Mouse (Mus musculus) C2C12 (cell line): Measurements from ENCODE around the gene Tubb1. TPM values are rescaled to one million over a fixed set of nuclear protein-coding genes. Genes with fewer than 3 reads are reported as not detected.

Source experiments
- H3K27me3 ChIP-seq: one replicate; pipeline ENCODE4 v1.6.1; 2011; ENCODE audit not compliant: control insufficient read depth, insufficient read depth, insufficient read length
- H3K36me3 ChIP-seq: one replicate; pipeline ENCODE4 v1.6.1; 2011; ENCODE audit not compliant: control insufficient read depth, insufficient read depth
- H3K4me3 ChIP-seq: one replicate; pipeline ENCODE4 v1.5.1; 2011; ENCODE audit warnings: mild to moderate bottlenecking, control low read depth; ENCODE audit not compliant: poor library complexity, insufficient read depth, severe bottlenecking
- H3K79me2 ChIP-seq: one replicate; pipeline ENCODE4 v1.6.1; 2011; ENCODE audit not compliant: control insufficient read depth, insufficient read depth
- H3K79me3 ChIP-seq: one replicate; pipeline ENCODE4 v1.6.1; 2011; ENCODE audit warnings: low read depth, control low read depth
- H3ac ChIP-seq: one replicate; pipeline ENCODE3; 2011; ENCODE audit warnings: low read depth; ENCODE audit not compliant: control insufficient read depth, insufficient read length
- CEBPB ChIP-seq: IDR thresholded peaks from one replicate; pipeline ENCODE4 v1.6.1; 2011; ENCODE audit warnings: low read depth, mild to moderate bottlenecking, control low read depth, moderate library complexity
- CTCF ChIP-seq: IDR thresholded peaks from one replicate; pipeline ENCODE4 v1.5.1; 2011; ENCODE audit not compliant: control insufficient read depth, insufficient read depth, insufficient read length
- FOSL1 ChIP-seq: IDR thresholded peaks from one replicate; pipeline ENCODE4 v1.8.0; 2011; ENCODE audit warnings: mild to moderate bottlenecking, low read length; ENCODE audit not compliant: poor library complexity, insufficient read depth, severe bottlenecking
- MAX ChIP-seq: IDR thresholded peaks from one replicate; pipeline ENCODE4 v1.6.1; 2011; ENCODE audit warnings: mild to moderate bottlenecking, control low read depth
- MYOD1 ChIP-seq: IDR thresholded peaks from one replicate; pipeline ENCODE4 v1.6.1; 2011; ENCODE audit warnings: low read depth; ENCODE audit not compliant: control insufficient read depth, insufficient read length
- MYOG ChIP-seq: IDR thresholded peaks from one replicate; pipeline ENCODE4 v1.6.1; 2011; ENCODE audit not compliant: control insufficient read depth, insufficient read length; ENCODE audit errors: extremely low read depth
- USF1 ChIP-seq: IDR thresholded peaks from one replicate; pipeline ENCODE4 v1.6.1; 2011; ENCODE audit warnings: low read depth, mild to moderate bottlenecking, control low read depth, moderate library complexity
- polyA plus RNA-seq: library from polyadenylated mRNA; unstranded; fragments of >200 nt; fragmentation: generic; extraction: Trizol; gene quantifications from one replicate; pipeline ENCODE4 v1.2.1, GENCODE M21; 2012; ENCODE audit warnings: missing spikeins

Tubb1 gene
- polyA plus RNA-seq, 1 experiment = not detected

DNA sequence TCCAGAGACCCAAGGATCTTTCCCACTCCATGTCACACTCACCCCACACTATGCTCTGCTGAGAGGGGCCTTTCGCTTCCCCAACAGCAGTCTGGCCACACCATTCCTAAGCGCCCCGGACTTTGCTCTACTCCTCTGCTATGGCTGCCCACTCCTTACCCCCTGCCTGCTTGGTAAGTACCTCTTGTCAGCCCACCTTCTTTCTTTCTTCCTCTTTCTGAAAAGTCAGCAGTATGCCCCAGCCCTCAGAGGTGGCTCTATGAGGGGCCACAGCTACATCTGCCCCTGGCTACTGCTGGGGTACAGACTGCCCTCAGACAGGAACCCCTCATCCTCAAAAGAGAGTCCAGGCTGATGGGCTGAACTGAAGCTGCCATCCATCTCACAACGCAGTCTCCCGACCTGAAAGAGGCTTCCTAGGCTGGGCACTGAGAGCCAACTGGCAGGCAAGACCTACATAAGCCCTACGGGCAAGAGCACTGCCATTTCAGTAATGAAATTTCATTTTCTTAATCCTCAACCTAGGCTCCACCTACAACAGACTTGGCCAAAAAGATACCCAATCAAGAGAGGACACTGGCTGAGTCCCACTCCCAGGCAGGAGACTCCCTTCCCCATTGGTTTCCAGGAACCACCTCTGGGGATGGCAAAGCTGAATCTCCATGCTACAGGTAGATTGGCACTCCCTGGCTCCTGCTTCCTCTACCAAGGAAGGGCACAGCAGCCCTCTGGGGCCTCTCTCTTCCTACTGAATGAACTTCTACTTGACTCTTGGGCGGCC lies 13.4 kb upstream of the Tubb1 start:
- H3K4me3 ChIP-seq = no peak overlapping the region
- no peaks in the 10 kb centered on the region for H3K27me3 ChIP-seq
- H3ac ChIP-seq = no peak overlapping the region
- H3K36me3 ChIP-seq = peaks cover 7% of the 10 kb centered on the region
- H3K79me2 ChIP-seq = peaks cover 25% of the 10 kb centered on the region
- peaks cover 5% of the 10 kb centered on the region for H3K79me3 ChIP-seq
- no peak for TF ChIP-seq CTCF

DNA sequence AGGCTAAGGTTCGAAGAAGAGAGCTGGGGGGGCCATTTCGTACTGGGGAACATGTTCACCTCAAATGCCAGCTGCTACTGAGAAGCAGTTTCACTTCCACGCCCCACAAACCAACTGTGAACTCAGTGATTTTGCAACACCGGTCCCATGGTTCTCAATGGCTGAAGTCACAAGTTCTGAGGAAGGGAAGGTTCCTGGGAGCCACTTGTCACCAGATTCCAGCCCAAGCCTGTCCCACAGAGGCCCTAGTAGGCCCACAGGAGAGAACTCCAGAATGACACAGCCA lies 12.9 kb upstream of the Tubb1 start:
- Histone ChIP-seq H3K79me2 (peaks cover 25% of the 10 kb centered on the region), H3K36me3 (peaks cover 7% of the 10 kb centered on the region), H3K4me3 (peak overlapping the region; percentile 69), H3ac (no peak overlapping the region), H3K27me3 (no peaks in the 10 kb centered on the region), H3K79me3 (peaks cover 5% of the 10 kb centered on the region)
- TF ChIP-seq USF1 (no peak), MYOD1 (no peak), MYOG (no peak), CTCF (no peak), CEBPB (no peak), MAX (no peak), FOSL1 (no peak)

DNA sequence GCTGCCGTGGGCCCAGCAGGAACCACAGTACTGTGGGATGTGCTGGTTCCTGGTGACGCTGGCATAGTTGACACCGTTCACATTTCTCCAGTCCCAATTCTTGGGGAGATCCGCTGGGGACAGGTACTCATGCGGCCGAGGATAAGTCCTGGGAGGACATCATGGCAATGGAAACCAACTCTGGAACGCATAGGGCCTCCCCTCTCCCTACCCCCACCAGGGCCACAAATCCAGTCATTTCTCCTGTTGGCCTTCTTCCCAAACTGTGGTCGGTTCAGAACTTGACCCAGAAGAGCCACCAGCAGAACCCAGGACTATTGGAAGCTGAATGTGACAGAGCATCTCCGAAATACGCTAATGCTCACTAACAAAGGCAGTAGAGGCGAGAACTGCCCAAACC lies 12.3 kb upstream of the Tubb1 start:
- peaks cover 5% of the 10 kb centered on the region for H3K79me3 ChIP-seq
- no peak for TF ChIP-seq MYOD1
- peak overlapping the region; percentile 59 for H3ac ChIP-seq
- peak overlapping the region; percentile 69 for H3K4me3 ChIP-seq
- peaks cover 25% of the 10 kb centered on the region for H3K79me2 ChIP-seq
- H3K27me3 ChIP-seq = no peaks in the 10 kb centered on the region
- H3K36me3 ChIP-seq = peaks cover 7% of the 10 kb centered on the region

DNA sequence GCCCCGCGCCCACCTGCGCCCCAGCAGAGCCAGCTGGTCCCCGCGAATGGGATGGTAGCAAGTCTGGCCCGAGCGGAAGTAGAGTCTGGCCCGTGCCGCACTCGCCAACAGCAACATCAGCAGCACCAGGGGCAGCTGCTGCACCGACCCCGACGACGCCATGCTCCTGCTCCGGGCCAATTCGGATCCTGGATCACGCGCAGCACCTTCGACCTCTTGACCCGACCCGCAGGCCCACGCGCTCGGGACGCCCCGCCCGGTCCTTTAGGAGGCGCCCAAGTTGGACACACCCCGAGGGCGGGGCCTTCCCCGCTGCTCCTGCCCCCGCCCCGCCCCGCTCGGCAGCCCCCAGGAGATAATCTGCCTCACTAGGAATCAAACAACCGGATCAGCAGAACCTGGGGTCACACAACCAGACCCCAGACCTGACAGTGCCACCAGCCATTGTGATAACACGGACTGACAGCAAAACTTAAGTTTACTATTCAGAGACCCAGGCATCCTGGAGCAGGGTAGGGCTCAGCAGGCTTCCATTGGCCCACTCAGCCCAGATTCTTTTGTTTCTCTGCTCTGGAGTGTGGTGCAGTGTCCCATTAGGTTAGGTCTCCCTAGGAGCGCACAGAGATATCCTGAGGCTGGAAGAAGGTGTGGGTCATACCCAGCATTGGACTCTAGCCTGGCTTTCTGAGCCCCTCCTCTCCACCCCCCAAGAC lies 11.6 kb upstream of the Tubb1 start, which contains the start of gene Ctsz:
Gene Ctsz, minus strand, starts transcription at position 303 of the 713 bp plus-strand sequence.
- H3K79me2 ChIP-seq = peaks cover 25% of the 10 kb centered on the region
- H3K79me3 ChIP-seq = peaks cover 5% of the 10 kb centered on the region
- H3K27me3 ChIP-seq = no peaks in the 10 kb centered on the region
- TF ChIP-seq MAX = peak; percentile 10
- no peak for TF ChIP-seq USF1
- H3K4me3 ChIP-seq = peak within 1 kb of the TSS; percentile 69
- H3ac ChIP-seq = peak within 1 kb of the TSS; percentile 59
- H3K36me3 ChIP-seq = peaks cover 7% of the 10 kb centered on the region

DNA sequence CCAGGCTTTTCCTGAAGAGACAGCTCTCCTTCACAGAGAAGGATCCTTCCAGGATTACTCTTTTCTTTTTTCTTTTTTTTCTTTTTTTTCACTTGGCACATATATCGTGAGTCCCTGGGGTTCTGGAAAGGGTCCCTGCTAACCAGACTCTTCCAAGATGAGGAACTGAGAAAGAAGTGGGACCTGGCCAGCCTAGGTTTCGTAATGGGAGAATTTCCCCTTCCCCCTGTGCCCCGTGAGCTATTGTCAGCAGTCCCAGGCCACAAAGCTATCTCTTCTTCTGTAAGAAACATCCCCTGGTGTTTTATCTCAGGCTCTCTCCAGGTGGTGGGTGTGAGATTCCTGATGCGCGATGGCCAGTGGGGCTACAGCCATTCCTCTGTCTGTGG lies 11.1 kb upstream of the Tubb1 start:
- H3ac ChIP-seq = no peak overlapping the region
- H3K4me3 ChIP-seq = peak overlapping the region; percentile 69
- H3K79me3 ChIP-seq = peaks cover 5% of the 10 kb centered on the region
- no peaks in the 10 kb centered on the region for H3K27me3 ChIP-seq
- peaks cover 7% of the 10 kb centered on the region for H3K36me3 ChIP-seq
- peaks cover 25% of the 10 kb centered on the region for H3K79me2 ChIP-seq
- TF ChIP-seq MAX (no peak), CTCF (no peak), CEBPB (no peak), FOSL1 (no peak), MYOD1 (no peak), USF1 (no peak), MYOG (no peak)

DNA sequence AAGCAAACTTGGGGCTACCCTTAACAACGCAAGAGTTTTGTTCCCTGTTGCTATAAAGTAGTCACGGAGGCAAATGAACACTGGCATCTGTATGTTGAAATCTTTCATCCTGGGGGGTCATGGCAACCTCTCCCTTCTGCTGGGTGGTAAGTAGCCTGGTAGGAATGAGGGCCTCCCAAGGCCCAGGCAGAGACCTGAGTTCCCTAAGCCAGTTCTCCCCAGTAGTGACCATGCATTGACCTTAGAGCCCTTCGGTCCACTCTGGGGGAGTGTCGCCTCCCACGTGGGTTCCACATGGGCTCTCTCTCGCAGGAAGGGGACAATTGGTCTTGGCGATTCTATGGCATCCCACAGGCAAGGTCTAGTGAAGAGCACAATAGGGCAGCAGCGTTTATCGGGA lies 10.5 kb upstream of the Tubb1 start:
- no peak overlapping the region for H3ac ChIP-seq
- H3K79me2 ChIP-seq = peaks cover 25% of the 10 kb centered on the region
- peaks cover 7% of the 10 kb centered on the region for H3K36me3 ChIP-seq
- no peak for TF ChIP-seq MYOD1
- no peak for TF ChIP-seq USF1
- no peak for TF ChIP-seq MYOG
- no peak for TF ChIP-seq MAX
- no peak for TF ChIP-seq FOSL1
- TF ChIP-seq CEBPB = no peak
- TF ChIP-seq CTCF = no peak
- no peaks in the 10 kb centered on the region for H3K27me3 ChIP-seq
- H3K79me3 ChIP-seq = peaks cover 5% of the 10 kb centered on the region
- H3K4me3 ChIP-seq = no peak overlapping the region
